Mouse (Mus musculus) small intestine, adult 2 months (tissue): ENCODE data around the gene Dock2.

ENCODE experiments used
- CTCF ChIP-seq: fragments of 200-500 bp; IDR thresholded peaks from 2 replicates; pipeline ENCODE4 v1.5.1; 2012; ENCODE audit warnings: low read depth, mild to moderate bottlenecking, control low read depth, inconsistent platforms, low read length, moderate library complexity, mixed read lengths; ENCODE audit not compliant: insufficient replicate concordance, insufficient read length; ENCODE audit errors: extremely low read depth
- POLR2A ChIP-seq: fragments of 200-500 bp; IDR thresholded peaks from 2 replicates; pipeline ENCODE4 v1.6.1; 2012; ENCODE audit warnings: low read depth, mild to moderate bottlenecking, control low read depth, inconsistent platforms, low read length, moderate library complexity

GRCm38 (mm10) chr11:34703851-34704250 lies 79.8 kb downstream of the Dock2 start:
- no peak for TF ChIP-seq POLR2A
- TF ChIP-seq CTCF = no peak
